Mouse (Mus musculus) forebrain, embryonic 14.5 days (tissue): ENCODE measurements around the gene Naaladl2. TPM values are rescaled to one million over a fixed set of nuclear protein-coding genes. Genes with fewer than 3 reads are reported as not detected.

ENCODE experiments used
- ATAC-seq: fragments of 200-750 bp; cut with Nextera tagmentation; 2 replicates; pipeline ENCODE4 v1.8.0; 2017; ENCODE audit warnings: mild to moderate bottlenecking, moderate library complexity
- DNase-seq: peaks from one replicate; pipeline ENCODE4 v3.0.0-alpha.2; 2015; ENCODE audit warnings: low spot score
- H3K27ac ChIP-seq: fragments of 300-500 bp; sonication (generic); 2 replicates; pipeline ENCODE4 v1.5.1; 2014; ENCODE audit warnings: low read depth, mild to moderate bottlenecking, control low read depth, low read length, moderate library complexity
- H3K27me3 ChIP-seq: fragments of 300-500 bp; sonication (generic); replicated peaks from 2 replicates; pipeline ENCODE4 v1.6.1; 2014; ENCODE audit warnings: low read length, control low read depth, mixed read lengths; ENCODE audit not compliant: control insufficient read depth, insufficient read depth
- H3K36me3 ChIP-seq: fragments of 300-500 bp; sonication (generic); 2 replicates; pipeline ENCODE4 v1.6.1; 2014; ENCODE audit warnings: low read length, control low read depth; ENCODE audit not compliant: control insufficient read depth, insufficient read depth
- H3K4me1 ChIP-seq: fragments of 300-500 bp; sonication (generic); 2 replicates; pipeline ENCODE4 v1.6.1; 2014; ENCODE audit warnings: antibody characterized with exemption, low read length, control low read depth; ENCODE audit not compliant: control insufficient read depth, insufficient read depth
- H3K4me2 ChIP-seq: fragments of 300-500 bp; sonication (generic); 2 replicates; pipeline ENCODE4 v1.6.1; 2014; ENCODE audit warnings: mild to moderate bottlenecking, control low read depth, low read length
- H3K4me3 ChIP-seq: fragments of 300-500 bp; sonication (generic); 2 replicates; pipeline ENCODE4 v1.5.1; 2014; ENCODE audit warnings: low read depth, low read length, control low read depth
- H3K9ac ChIP-seq: fragments of 300-500 bp; sonication (generic); 2 replicates; pipeline ENCODE4 v1.6.1; 2014; ENCODE audit warnings: mild to moderate bottlenecking, low read length, control low read depth, moderate library complexity
- H3K9me3 ChIP-seq: fragments of 300-500 bp; sonication (generic); replicated peaks from 2 replicates; pipeline ENCODE4 v1.6.1; 2016; ENCODE audit warnings: low read length, control low read depth, mixed read lengths; ENCODE audit not compliant: control insufficient read depth
- WGBS: fragments of 180-500 bp; shearing (Covaris S2); extraction: QIAGEN DNeasy Blood & Tissue Kit; methylation state at CpG from one replicate; pipeline ENCODE4 v1.1.7; 2014; 5-methylcytosine and 5-hydroxymethylcytosine counted together
- polyA plus RNA-seq: library from polyadenylated mRNA; unstranded; fragments of >200 nt; fragmentation: Nextera tagmentation; extraction: Ambion mirVana; gene quantifications from 2 replicates; pipeline ENCODE4 v1.2.1, GENCODE M21; 2014

Gene Naaladl2
- polyA plus RNA-seq, 1 experiment from 2014 or later: 0.30 TPM

DNA sequence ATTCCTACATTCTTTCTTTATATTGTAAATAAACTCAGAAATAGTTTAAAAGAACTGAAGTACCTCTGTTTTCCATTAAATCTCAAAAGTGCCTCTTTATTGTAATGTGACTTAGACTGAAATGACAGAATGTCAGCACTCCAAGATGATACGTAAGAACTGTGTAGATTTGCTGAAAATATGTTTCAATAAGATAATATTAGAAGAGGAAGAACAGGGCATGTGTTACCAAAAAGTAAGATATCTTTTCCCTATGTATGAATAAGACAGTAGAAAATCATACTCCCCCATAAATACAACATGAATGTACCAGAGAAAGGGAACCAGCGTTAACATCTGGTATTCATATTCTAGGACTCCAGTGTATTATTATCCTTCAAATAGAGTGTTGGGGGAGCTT is 362.4 kb downstream of the Naaladl2 start:
- no peak for ATAC-seq
- no peak overlapping the region for H3K27ac ChIP-seq
- no peaks in the 10 kb centered on the region for H3K4me1 ChIP-seq
- H3K9me3 ChIP-seq: no peaks in the 10 kb centered on the region
- H3K36me3 ChIP-seq: no peaks in the 10 kb centered on the region
- no peak overlapping the region for H3K4me3 ChIP-seq
- no peak overlapping the region for H3K9ac ChIP-seq
- no peak overlapping the region for H3K4me2 ChIP-seq
- DNase-seq: no peak
- WGBS: 93% methylated on average over 2 of the region's 2 CpGs
- H3K27me3 ChIP-seq: no peaks in the 10 kb centered on the region

DNA sequence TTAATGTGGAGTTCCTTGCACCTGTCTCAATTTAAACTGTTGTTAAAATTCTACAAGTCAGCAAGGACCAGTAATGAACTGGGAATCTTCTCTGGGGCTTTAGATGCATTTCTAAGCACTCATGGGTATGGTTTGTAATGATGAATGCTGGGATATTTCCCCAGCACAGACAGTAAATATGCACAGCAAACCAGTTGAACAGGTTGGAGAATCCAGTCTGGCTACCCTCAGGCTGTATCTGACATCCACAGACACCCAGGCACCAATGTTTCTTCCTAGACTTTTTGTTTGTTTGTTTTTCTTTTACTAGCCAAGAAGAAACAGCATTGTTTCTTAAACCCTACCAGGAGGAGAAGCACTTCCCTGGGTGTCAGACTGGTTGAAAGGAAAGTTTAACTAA is 365.6 kb downstream of the Naaladl2 start:
- Histone ChIP-seq H3K27me3 (no peaks in the 10 kb centered on the region), H3K36me3 (no peaks in the 10 kb centered on the region), H3K9me3 (no peaks in the 10 kb centered on the region), H3K4me3 (no peak overlapping the region), H3K4me2 (no peak overlapping the region), H3K9ac (no peak overlapping the region), H3K4me1 (no peaks in the 10 kb centered on the region), H3K27ac (no peak overlapping the region)
- DNase-seq: no peak
- no peak for ATAC-seq

DNA sequence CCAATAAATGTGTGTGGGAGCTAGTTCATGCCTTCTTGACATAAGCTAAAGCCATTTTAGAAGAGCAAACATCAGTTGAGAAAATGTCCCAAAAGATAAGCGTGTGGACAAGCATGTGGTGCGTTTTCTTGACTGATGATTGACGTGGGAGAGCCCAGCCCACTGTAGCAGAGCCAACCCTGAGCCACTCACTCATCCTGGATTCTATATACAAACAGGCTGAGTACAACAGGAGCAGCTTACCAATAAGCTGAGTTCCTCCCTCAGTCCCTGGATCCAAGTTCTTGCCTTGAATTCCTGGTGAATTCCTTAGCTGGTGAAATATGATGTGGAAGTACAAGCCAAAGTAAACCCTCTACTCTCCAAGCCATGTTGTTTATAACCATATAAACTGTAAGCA is 395.0 kb downstream of the Naaladl2 start:
- Histone ChIP-seq H3K36me3 (no peaks in the 10 kb centered on the region), H3K9ac (no peak overlapping the region), H3K4me1 (no peaks in the 10 kb centered on the region), H3K27ac (no peak overlapping the region), H3K4me3 (no peak overlapping the region), H3K4me2 (no peak overlapping the region), H3K9me3 (no peaks in the 10 kb centered on the region), H3K27me3 (no peaks in the 10 kb centered on the region)
- ATAC-seq (no peak), DNase-seq (no peak)
- WGBS: 88% methylated on average over 3 of the region's 3 CpGs

DNA sequence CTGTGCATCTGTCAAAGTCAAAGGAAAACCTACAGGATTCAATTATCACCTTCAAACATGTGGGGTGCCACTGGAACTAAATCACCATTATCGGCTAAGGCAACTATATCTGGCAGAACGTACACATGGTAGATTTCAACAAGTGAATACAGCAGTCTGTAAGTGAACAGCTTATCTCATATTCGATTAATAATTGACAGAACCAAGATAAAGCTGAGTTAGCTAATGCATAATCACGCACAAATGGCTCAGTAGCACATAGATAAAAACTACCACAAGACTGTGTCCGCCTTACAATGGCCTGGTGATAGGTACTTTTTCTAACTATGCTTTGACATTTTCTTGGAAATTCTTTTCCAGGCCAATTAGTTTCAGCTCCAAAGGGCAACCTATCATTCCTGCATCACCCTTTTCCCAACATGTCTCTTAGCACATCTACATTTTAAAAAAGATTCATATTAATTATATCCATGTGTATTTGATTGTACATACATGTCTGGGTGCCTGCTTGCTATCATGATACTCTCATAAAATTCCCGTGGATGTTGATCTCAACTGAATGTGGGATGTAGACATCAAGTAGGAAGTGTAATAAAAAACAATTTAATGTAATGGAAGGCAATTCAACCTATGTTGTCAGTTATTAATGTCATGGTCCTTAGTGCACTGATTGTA is 396.7 kb downstream of the Naaladl2 start:
- no peak overlapping the region for H3K4me3 ChIP-seq
- no peak for ATAC-seq
- no peaks in the 10 kb centered on the region for H3K4me1 ChIP-seq
- no peaks in the 10 kb centered on the region for H3K36me3 ChIP-seq
- H3K27ac ChIP-seq: no peak overlapping the region
- no peak overlapping the region for H3K4me2 ChIP-seq
- DNase-seq: no peak
- H3K9ac ChIP-seq: no peak overlapping the region
- H3K9me3 ChIP-seq: no peaks in the 10 kb centered on the region
- 91% methylated on average over 6 of the region's 6 CpGs for WGBS
- no peaks in the 10 kb centered on the region for H3K27me3 ChIP-seq

DNA sequence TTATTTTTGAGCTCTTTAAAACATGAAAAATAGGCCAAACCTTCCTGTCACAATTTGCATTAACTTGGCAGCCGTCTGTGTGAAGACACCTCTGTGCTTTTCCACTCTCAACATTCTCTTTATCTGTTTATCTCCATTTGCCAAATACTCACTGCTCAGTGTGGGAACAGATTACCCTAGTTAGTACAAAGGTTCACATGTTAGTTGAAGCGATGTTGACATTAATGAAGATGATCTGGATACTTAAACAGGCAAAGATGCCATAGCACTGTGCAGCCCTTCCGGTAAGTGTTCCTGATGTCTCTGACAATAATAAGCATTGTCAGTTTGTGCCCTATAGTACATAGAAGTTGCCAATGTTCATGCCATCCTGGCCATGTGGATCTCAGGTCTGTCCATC is 400.1 kb downstream of the Naaladl2 start:
- Histone ChIP-seq H3K4me3 (no peak overlapping the region), H3K4me2 (no peak overlapping the region), H3K27me3 (no peaks in the 10 kb centered on the region), H3K4me1 (no peaks in the 10 kb centered on the region), H3K27ac (no peak overlapping the region), H3K9ac (no peak overlapping the region), H3K9me3 (no peaks in the 10 kb centered on the region), H3K36me3 (no peaks in the 10 kb centered on the region)
- ATAC-seq: no peak
- WGBS: 82% methylated on average over 3 of the region's 3 CpGs
- DNase-seq: no peak

DNA sequence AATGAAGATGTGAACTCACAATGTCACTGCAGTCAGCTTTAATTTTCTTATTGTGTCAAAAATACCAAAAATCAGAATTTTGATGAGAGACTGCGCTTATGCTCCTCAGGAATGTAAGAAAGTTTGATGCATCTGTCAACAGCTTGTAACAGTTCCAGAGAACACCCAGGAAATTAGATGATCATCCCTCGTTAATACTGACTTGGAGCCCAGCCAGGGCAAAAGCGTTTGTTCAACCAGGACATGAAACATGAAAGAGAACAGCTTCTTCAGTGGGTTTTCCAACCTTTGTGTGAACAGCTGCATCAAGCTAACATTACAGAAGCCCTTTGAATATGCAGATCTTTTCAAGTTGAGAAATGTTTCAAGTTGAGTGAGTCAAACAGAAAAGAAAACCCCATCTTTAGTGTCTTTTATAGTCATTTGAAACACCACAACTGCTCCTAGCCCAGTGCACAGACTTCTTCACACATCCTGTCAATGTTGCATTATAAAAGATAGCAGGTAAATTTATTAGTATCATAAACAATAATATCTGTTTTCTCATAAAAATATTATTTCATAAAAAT is 424.8 kb downstream of the Naaladl2 start:
- Histone ChIP-seq H3K27ac (no peak overlapping the region), H3K4me2 (no peak overlapping the region), H3K36me3 (no peaks in the 10 kb centered on the region), H3K9ac (no peak overlapping the region), H3K27me3 (no peaks in the 10 kb centered on the region), H3K4me3 (no peak overlapping the region), H3K4me1 (0 out of 2 replicates have a peak, but pooled peaks cover 4% of the 10 kb centered on the region), H3K9me3 (no peaks in the 10 kb centered on the region)
- ATAC-seq (peak; percentile 7; the same call in 1 of the 2 replicates), DNase-seq (peak; percentile 58)
- 18% methylated on average over 3 of the region's 3 CpGs for WGBS

DNA sequence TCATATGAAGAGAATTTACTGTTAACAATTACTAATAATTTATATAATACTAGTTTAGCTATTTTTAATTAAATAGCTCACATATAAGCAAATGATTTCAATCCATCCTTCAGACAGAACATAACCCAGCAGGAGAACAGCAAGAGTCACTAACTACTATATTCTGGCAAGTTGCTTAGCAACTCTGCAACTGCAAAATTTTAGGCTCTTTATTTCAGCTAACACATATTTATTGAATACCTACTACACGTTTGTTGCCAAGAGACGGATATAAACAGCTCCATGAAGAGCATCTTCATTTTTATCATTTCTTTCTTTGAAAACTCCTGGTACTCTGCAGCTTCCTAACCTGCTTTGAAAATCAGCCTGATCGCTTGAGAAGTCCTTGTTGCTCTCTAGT is 429.3 kb downstream of the Naaladl2 start:
- no peak overlapping the region for H3K4me2 ChIP-seq
- 0 out of 2 replicates have a peak, but pooled peaks cover 4% of the 10 kb centered on the region for H3K4me1 ChIP-seq
- no peak overlapping the region for H3K9ac ChIP-seq
- H3K27me3 ChIP-seq: no peaks in the 10 kb centered on the region
- 85% methylated on average over 3 of the region's 3 CpGs for WGBS
- ATAC-seq (no peak), DNase-seq (no peak)
- H3K4me3 ChIP-seq: no peak overlapping the region
- H3K27ac ChIP-seq: no peak overlapping the region
- no peaks in the 10 kb centered on the region for H3K9me3 ChIP-seq
- no peaks in the 10 kb centered on the region for H3K36me3 ChIP-seq

DNA sequence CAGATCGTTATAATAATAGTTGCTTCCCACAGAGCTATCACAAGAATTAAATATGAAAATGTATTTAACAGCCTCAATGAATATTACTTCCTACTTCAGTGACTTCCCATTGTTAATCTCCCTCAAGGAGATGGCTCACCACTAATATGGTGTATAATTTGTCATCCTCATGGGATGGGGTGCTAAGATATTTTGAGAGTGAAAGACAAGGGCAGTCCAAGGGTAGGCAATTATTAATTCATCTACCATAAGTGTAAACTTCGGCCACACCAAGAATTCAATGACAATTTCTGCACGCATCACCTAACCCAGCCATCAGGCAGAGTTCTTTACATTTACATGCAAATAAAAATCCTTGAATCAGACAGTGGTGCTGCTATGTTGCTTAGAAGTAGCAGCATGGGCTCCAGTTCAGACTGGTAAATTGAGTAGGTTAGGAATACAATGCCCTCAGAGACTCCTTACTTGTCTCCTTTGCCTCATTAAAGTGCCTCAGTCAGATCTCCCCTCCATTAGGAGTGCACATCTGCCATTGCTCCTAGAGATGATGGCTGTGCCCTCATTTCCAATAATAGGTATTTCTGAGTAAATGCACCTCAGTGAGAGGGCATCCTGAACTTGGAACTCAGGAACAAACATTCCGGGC is 438.2 kb downstream of the Naaladl2 start:
- H3K27me3 ChIP-seq: no peaks in the 10 kb centered on the region
- ATAC-seq: no peak
- H3K9me3 ChIP-seq: no peaks in the 10 kb centered on the region
- no peak overlapping the region for H3K27ac ChIP-seq
- peak; percentile 11 for DNase-seq
- H3K4me2 ChIP-seq: no peak overlapping the region
- H3K9ac ChIP-seq: no peak overlapping the region
- no peaks in the 10 kb centered on the region for H3K4me1 ChIP-seq
- H3K36me3 ChIP-seq: no peaks in the 10 kb centered on the region
- 64% methylated on average over 4 of the region's 4 CpGs for WGBS
- H3K4me3 ChIP-seq: no peak overlapping the region
